Mouse (Mus musculus) lung, embryonic 16.5 days (tissue): ENCODE data around the gene Slc2a1. TPM values are rescaled to one million over a fixed set of nuclear protein-coding genes. Genes with fewer than 3 reads are reported as not detected.
A peak's percentile ranks its signal among the peaks of the same experiment; 100 is the strongest.

ENCODE experiments used
- ATAC-seq: fragments of 200-750 bp; cut with Nextera tagmentation; 2 replicates; pipeline ENCODE4 v1.8.0; 2017; ENCODE audit warnings: low read depth, mild to moderate bottlenecking, moderate library complexity
- H3K27ac ChIP-seq: fragments of 300-500 bp; sonication (generic); 2 replicates; pipeline ENCODE4 v1.5.1; 2014; ENCODE audit warnings: mild to moderate bottlenecking, control low read depth, low read length
- H3K27me3 ChIP-seq: fragments of 300-500 bp; sonication (generic); 2 replicates; pipeline ENCODE4 v1.6.1; 2014; ENCODE audit warnings: low read depth, low read length, mixed read lengths; ENCODE audit not compliant: control insufficient read depth, insufficient read depth
- H3K36me3 ChIP-seq: fragments of 300-500 bp; sonication (generic); 2 replicates; pipeline ENCODE4 v1.6.1; 2014; ENCODE audit warnings: low read length; ENCODE audit not compliant: control insufficient read depth, insufficient read depth
- H3K4me1 ChIP-seq: fragments of 300-500 bp; sonication (generic); replicated peaks from 2 replicates; pipeline ENCODE4 v1.6.1; 2014; ENCODE audit warnings: low read length, mixed read lengths; ENCODE audit not compliant: control insufficient read depth, insufficient read depth
- H3K4me2 ChIP-seq: fragments of 300-500 bp; sonication (generic); 2 replicates; pipeline ENCODE4 v1.6.1; 2014; ENCODE audit warnings: low read depth, low read length, control low read depth
- H3K4me3 ChIP-seq: fragments of 300-500 bp; sonication (generic); 2 replicates; pipeline ENCODE4 v1.5.1; 2014; ENCODE audit warnings: mild to moderate bottlenecking, low read length, control low read depth
- H3K9ac ChIP-seq: fragments of 300-500 bp; sonication (generic); 2 replicates; pipeline ENCODE4 v1.6.1; 2014; ENCODE audit warnings: low read length, control low read depth
- H3K9me3 ChIP-seq: fragments of 300-500 bp; sonication (generic); 2 replicates; pipeline ENCODE4 v1.6.1; 2016; ENCODE audit warnings: low read length; ENCODE audit not compliant: control insufficient read depth
- WGBS: fragments of 180-500 bp; shearing (Covaris S2); extraction: QIAGEN DNeasy Blood & Tissue Kit; methylation state at CpG from one replicate; pipeline ENCODE4 v1.1.7; 2014; 5-methylcytosine and 5-hydroxymethylcytosine counted together
- polyA plus RNA-seq: library from polyadenylated mRNA; unstranded; fragments of >200 nt; fragmentation: Nextera tagmentation; extraction: Ambion mirVana; gene quantifications from 2 replicates; pipeline ENCODE4 v1.2.1, GENCODE M21; 2015

The Slc2a1 gene
- polyA plus RNA-seq, 1 experiment from 2014 or later: 95.7 TPM

- Histone ChIP-seq H3K36me3 (no peaks in the 10 kb centered on the region), H3K4me2 (peak overlapping the region; percentile 36), H3K9ac (peak overlapping the region; percentile 39; the same call in 1 of the 2 replicates), H3K4me1 (peaks cover 23% of the 10 kb centered on the region), H3K27me3 (no peaks in the 10 kb centered on the region; the same call in 1 of the 2 replicates), H3K4me3 (no peak overlapping the region), H3K9me3 (no peaks in the 10 kb centered on the region), H3K27ac (peak overlapping the region; percentile 88)
- 21% methylated on average over 28 of the region's 28 CpGs for WGBS
- ATAC-seq: peak; percentile 90
Observed at GRCm38 (mm10) chr4:119072941-119073451, 35.5 kb upstream of the Slc2a1 start.

GRCm38 (mm10) chr4:119073626-119074025 lies 34.9 kb upstream of the Slc2a1 start:
- WGBS: 38% methylated on average over 2 of the region's 2 CpGs
- Histone ChIP-seq H3K4me2 (no peak overlapping the region), H3K27ac (peak overlapping the region; percentile 88), H3K9ac (no peak overlapping the region), H3K4me1 (peaks cover 23% of the 10 kb centered on the region), H3K36me3 (no peaks in the 10 kb centered on the region), H3K4me3 (no peak overlapping the region), H3K27me3 (no peaks in the 10 kb centered on the region; the same call in 1 of the 2 replicates), H3K9me3 (no peaks in the 10 kb centered on the region)
- ATAC-seq: no peak

GRCm38 (mm10) chr4:119074596-119074995 lies 33.9 kb upstream of the Slc2a1 start:
- WGBS: 32% methylated on average over 6 of the region's 6 CpGs
- H3K4me1 ChIP-seq: peaks cover 23% of the 10 kb centered on the region
- H3K27ac ChIP-seq: 0 out of 2 replicates have a peak overlapping the region, but pooled peaks have one; percentile 5
- no peaks in the 10 kb centered on the region for H3K36me3 ChIP-seq
- H3K4me3 ChIP-seq: no peak overlapping the region
- ATAC-seq: no peak
- no peaks in the 10 kb centered on the region; the same call in 1 of the 2 replicates for H3K27me3 ChIP-seq
- H3K4me2 ChIP-seq: no peak overlapping the region
- H3K9me3 ChIP-seq: no peaks in the 10 kb centered on the region
- no peak overlapping the region for H3K9ac ChIP-seq

- Histone ChIP-seq H3K4me1 (peaks cover 23% of the 10 kb centered on the region), H3K27ac (no peak overlapping the region), H3K27me3 (no peaks in the 10 kb centered on the region; the same call in 1 of the 2 replicates), H3K36me3 (no peaks in the 10 kb centered on the region), H3K4me2 (no peak overlapping the region), H3K4me3 (no peak overlapping the region), H3K9me3 (no peaks in the 10 kb centered on the region), H3K9ac (no peak overlapping the region)
- WGBS: 49% methylated on average over 7 of the region's 7 CpGs
- ATAC-seq: peak; percentile 18; the same call in 1 of the 2 replicates
Observed at GRCm38 (mm10) chr4:119075273-119075672, 33.2 kb upstream of the Slc2a1 start.

- Histone ChIP-seq H3K4me3 (no peak overlapping the region), H3K9ac (no peak overlapping the region), H3K27ac (peak overlapping the region; percentile 50; the same call in 1 of the 2 replicates), H3K27me3 (no peaks in the 10 kb centered on the region; the same call in 1 of the 2 replicates), H3K4me2 (no peak overlapping the region), H3K9me3 (no peaks in the 10 kb centered on the region), H3K36me3 (no peaks in the 10 kb centered on the region), H3K4me1 (peaks cover 19% of the 10 kb centered on the region)
- WGBS: 72% methylated on average over 11 of the region's 11 CpGs
- no peak for ATAC-seq
Observed at GRCm38 (mm10) chr4:119076336-119076735, 32.2 kb upstream of the Slc2a1 start.

GRCm38 (mm10) chr4:119077084-119077682 lies 31.3 kb upstream of the Slc2a1 start:
- no peaks in the 10 kb centered on the region for H3K27me3 ChIP-seq
- H3K4me3 ChIP-seq: no peak overlapping the region
- H3K27ac ChIP-seq: peak overlapping the region; percentile 50
- H3K36me3 ChIP-seq: no peaks in the 10 kb centered on the region
- H3K4me2 ChIP-seq: no peak overlapping the region
- WGBS: 40% methylated on average over 13 of the region's 13 CpGs
- H3K4me1 ChIP-seq: peaks cover 11% of the 10 kb centered on the region
- H3K9me3 ChIP-seq: no peaks in the 10 kb centered on the region
- 0 out of 2 replicates have a peak, but pooled peaks have one; percentile 6 for ATAC-seq
- no peak overlapping the region for H3K9ac ChIP-seq

GRCm38 (mm10) chr4:119079928-119080327 lies 28.6 kb upstream of the Slc2a1 start:
- Histone ChIP-seq H3K36me3 (no peaks in the 10 kb centered on the region), H3K9me3 (no peaks in the 10 kb centered on the region), H3K27me3 (no peaks in the 10 kb centered on the region), H3K27ac (no peak overlapping the region), H3K9ac (no peak overlapping the region), H3K4me3 (no peak overlapping the region), H3K4me2 (no peak overlapping the region), H3K4me1 (peaks cover 5% of the 10 kb centered on the region; the same call in 1 of the 2 replicates)
- no peak for ATAC-seq
- WGBS: 73% methylated on average over 6 of the region's 6 CpGs

- Histone ChIP-seq H3K4me1 (peaks cover 5% of the 10 kb centered on the region; the same call in 1 of the 2 replicates), H3K36me3 (no peaks in the 10 kb centered on the region), H3K27me3 (no peaks in the 10 kb centered on the region), H3K4me2 (no peak overlapping the region), H3K9ac (no peak overlapping the region), H3K4me3 (no peak overlapping the region), H3K27ac (peak overlapping the region; percentile 3), H3K9me3 (no peaks in the 10 kb centered on the region)
- peak; percentile 84 for ATAC-seq
- WGBS: 17% methylated on average over 3 of the region's 3 CpGs
Observed at GRCm38 (mm10) chr4:119082740-119083231, 25.7 kb upstream of the Slc2a1 start.

- H3K4me3 ChIP-seq: no peak overlapping the region
- H3K27me3 ChIP-seq: no peaks in the 10 kb centered on the region
- H3K4me2 ChIP-seq: no peak overlapping the region
- no peak for ATAC-seq
- H3K9ac ChIP-seq: no peak overlapping the region
- 41% methylated on average over 2 of the region's 2 CpGs for WGBS
- no peaks in the 10 kb centered on the region for H3K9me3 ChIP-seq
- H3K4me1 ChIP-seq: no peaks in the 10 kb centered on the region
- H3K36me3 ChIP-seq: no peaks in the 10 kb centered on the region
- no peak overlapping the region for H3K27ac ChIP-seq
Observed at GRCm38 (mm10) chr4:119088424-119088823, 20.1 kb upstream of the Slc2a1 start.
